Mouse (Mus musculus) liver, adult 2 months (tissue): ENCODE data around the gene Slc35b2. TPM values are rescaled to one million over a fixed set of nuclear protein-coding genes. Genes with fewer than 3 reads are reported as not detected.

Experiments used
- DNase-seq: peaks from one replicate; pipeline ENCODE4 v3.0.0-alpha.2; 2011; ENCODE audit warnings: low read depth, low spot score; ENCODE audit errors: extremely low read depth
- H3K27ac ChIP-seq: fragments of 200-500 bp; replicated peaks from 2 replicates; pipeline ENCODE4 v1.5.1; 2012; ENCODE audit warnings: low read depth, mild to moderate bottlenecking, control low read depth, inconsistent platforms, low read length; ENCODE audit not compliant: insufficient read depth
- H3K27me3 ChIP-seq: fragments of 200-500 bp; 2 replicates; pipeline ENCODE4 v1.6.1; 2012; ENCODE audit warnings: mild to moderate bottlenecking, moderate library complexity, low read length, inconsistent platforms; ENCODE audit not compliant: control insufficient read depth, insufficient read depth
- H3K36me3 ChIP-seq: fragments of 200-500 bp; 2 replicates; pipeline ENCODE4 v1.6.1; 2012; ENCODE audit warnings: low read length, inconsistent platforms; ENCODE audit not compliant: control insufficient read depth, insufficient read depth
- H3K4me1 ChIP-seq: fragments of 200-500 bp; 2 replicates; pipeline ENCODE4 v1.6.1; 2011; ENCODE audit warnings: low read length; ENCODE audit not compliant: control insufficient read depth, insufficient read depth
- H3K4me3 ChIP-seq: fragments of 200-500 bp; 2 replicates; pipeline ENCODE4 v1.5.1; 2011; ENCODE audit warnings: low read depth, mild to moderate bottlenecking, control low read depth, low read length, moderate library complexity; ENCODE audit not compliant: insufficient read depth
- H3K79me2 ChIP-seq: fragments of 200-500 bp; 2 replicates; pipeline ENCODE4 v1.6.1; 2012; ENCODE audit warnings: inconsistent platforms, mild to moderate bottlenecking, low read length, moderate library complexity; ENCODE audit not compliant: control insufficient read depth, insufficient read depth
- H3K9ac ChIP-seq: fragments of 200-500 bp; 2 replicates; pipeline ENCODE4 v1.6.1; 2012; ENCODE audit warnings: low read depth, mild to moderate bottlenecking, control low read depth, inconsistent platforms, low read length
- CTCF ChIP-seq: fragments of 200-500 bp; IDR thresholded peaks from 2 replicates; pipeline ENCODE4 v1.5.1; 2011; ENCODE audit warnings: low read depth, low read length, control low read depth
- POLR2A ChIP-seq: fragments of 200-500 bp; IDR thresholded peaks from 2 replicates; pipeline ENCODE4 v1.6.1; 2011; ENCODE audit warnings: low read length, control low read depth; ENCODE audit not compliant: insufficient read depth; ENCODE audit errors: extremely low read depth
- WGBS: fragments of 180-500 bp; shearing (Covaris S2); methylation state at CpG from one replicate; pipeline ENCODE4 v1.1.7; 2018; 5-methylcytosine and 5-hydroxymethylcytosine counted together
- polyA plus RNA-seq: library from polyadenylated mRNA; depleted of rRNA; stranded (reverse); fragments of >200 nt; gene quantifications from 2 replicates; pipeline ENCODE4 v1.2.3, GENCODE M21; 2012
- total RNA-seq: library from RNA; depleted of rRNA; stranded (reverse); fragments of >200 nt; gene quantifications from 2 replicates; pipeline ENCODE4 v1.2.3, GENCODE M21; 2014

Gene Slc35b2
- total and polyA plus RNA-seq, 2 experiments, result 45.9 to 69.7 TPM

DNA sequence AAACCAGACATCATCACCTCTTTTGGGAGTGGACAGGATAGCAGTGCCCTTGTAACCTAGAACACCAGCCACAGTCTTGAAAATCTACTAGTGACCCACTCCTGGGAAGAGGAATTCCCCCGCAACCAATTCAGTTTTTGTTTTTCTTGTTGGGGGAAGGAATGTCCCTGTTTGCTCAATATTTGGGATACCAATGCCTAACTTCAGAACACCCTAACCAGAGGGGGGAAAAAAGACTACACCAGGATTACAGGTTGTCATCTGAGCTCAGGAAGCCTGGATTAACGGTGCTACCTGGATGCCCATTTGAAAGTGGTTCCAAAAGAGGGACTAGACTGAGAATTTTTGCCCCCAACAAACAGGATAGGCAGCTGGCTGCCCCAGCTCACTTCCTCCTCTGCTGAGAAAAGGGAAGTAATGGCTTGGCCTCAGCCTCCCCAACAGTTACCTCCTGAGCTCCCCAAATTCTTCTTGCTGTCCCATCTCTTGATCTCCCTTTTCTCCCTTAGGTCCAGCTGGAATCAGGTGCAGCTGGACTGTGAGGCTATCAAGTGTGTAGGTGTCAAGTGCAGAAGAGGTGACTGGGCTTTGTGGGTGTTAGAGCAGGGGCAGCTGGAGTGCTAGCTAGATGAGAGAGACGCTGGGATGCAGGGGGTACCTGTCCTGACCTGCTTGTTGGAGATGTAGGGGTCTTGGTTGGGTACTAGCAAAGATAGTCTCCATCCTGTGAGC, 7.0 kb upstream of the Slc35b2 start:
- peak overlapping the region; percentile 71 for H3K4me3 ChIP-seq
- H3K9ac ChIP-seq, result peak overlapping the region; percentile 31; the same call in 1 of the 2 replicates
- H3K27me3 ChIP-seq, result no peaks in the 10 kb centered on the region
- no peaks in the 10 kb centered on the region for H3K36me3 ChIP-seq
- TF ChIP-seq POLR2A (no peak), CTCF (no peak)
- WGBS, result 62% methylated on average over 3 of the region's 3 CpGs
- peak overlapping the region; percentile 10; the same call in 1 of the 2 replicates for H3K27ac ChIP-seq
- DNase-seq, result no peak
- no peaks in the 10 kb centered on the region for H3K4me1 ChIP-seq
- H3K79me2 ChIP-seq, result no peaks in the 10 kb centered on the region

DNA sequence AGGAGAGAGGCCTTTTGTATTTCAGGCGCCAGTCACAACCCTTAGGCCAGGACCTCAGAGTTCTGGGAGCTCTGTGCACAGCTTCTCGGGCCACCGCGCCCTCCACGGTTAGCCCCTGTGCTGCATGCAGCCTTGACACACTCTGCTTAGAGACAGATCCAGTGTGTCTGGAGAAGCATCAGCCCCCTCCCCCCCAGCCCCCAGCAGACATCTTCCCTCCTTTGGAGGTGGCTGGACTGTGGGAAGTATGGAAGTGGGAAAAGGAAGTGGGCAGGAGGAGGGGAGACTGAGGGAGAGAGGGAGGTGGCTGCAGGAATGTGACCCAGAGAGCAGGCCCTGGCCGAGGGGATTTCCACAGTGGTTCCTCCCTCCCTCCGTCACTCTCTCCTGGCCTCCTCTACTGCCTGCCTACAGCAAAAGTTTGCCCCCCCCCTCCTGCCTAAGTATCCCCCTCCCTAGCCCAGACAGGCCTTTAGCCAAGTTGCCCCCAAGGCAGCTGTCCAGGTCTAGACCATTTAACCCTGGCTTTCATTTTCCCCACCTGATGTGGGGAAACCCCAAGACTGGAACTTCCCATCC, 6.3 kb upstream of the Slc35b2 start:
- H3K79me2 ChIP-seq, result no peaks in the 10 kb centered on the region
- no peak for DNase-seq

GRCm38 (mm10) chr17:45557998-45558862, 5.4 kb upstream of the Slc35b2 start:
- DNase-seq, result no peak
- H3K27ac ChIP-seq, result no peak overlapping the region
- H3K79me2 ChIP-seq, result no peaks in the 10 kb centered on the region
- H3K36me3 ChIP-seq, result no peaks in the 10 kb centered on the region
- TF ChIP-seq POLR2A (no peak), CTCF (no peak)
- WGBS, result 73% methylated on average over 16 of the region's 16 CpGs
- no peaks in the 10 kb centered on the region for H3K4me1 ChIP-seq
- peak overlapping the region; percentile 10; the same call in 1 of the 2 replicates for H3K9ac ChIP-seq
- H3K27me3 ChIP-seq, result no peaks in the 10 kb centered on the region
- no peak overlapping the region for H3K4me3 ChIP-seq

More for the DNA sequence above, 6.3 kb upstream of the Slc35b2 start:
- 75% methylated on average over 7 of the region's 7 CpGs for WGBS
- Histone ChIP-seq H3K4me3 (peak overlapping the region; percentile 28), H3K27ac (peak overlapping the region; percentile 10; the same call in 1 of the 2 replicates), H3K27me3 (no peaks in the 10 kb centered on the region), H3K36me3 (no peaks in the 10 kb centered on the region), H3K9ac (peak overlapping the region; percentile 31), H3K4me1 (no peaks in the 10 kb centered on the region)
- TF ChIP-seq POLR2A, result no peak
- no peak for TF ChIP-seq CTCF

DNA sequence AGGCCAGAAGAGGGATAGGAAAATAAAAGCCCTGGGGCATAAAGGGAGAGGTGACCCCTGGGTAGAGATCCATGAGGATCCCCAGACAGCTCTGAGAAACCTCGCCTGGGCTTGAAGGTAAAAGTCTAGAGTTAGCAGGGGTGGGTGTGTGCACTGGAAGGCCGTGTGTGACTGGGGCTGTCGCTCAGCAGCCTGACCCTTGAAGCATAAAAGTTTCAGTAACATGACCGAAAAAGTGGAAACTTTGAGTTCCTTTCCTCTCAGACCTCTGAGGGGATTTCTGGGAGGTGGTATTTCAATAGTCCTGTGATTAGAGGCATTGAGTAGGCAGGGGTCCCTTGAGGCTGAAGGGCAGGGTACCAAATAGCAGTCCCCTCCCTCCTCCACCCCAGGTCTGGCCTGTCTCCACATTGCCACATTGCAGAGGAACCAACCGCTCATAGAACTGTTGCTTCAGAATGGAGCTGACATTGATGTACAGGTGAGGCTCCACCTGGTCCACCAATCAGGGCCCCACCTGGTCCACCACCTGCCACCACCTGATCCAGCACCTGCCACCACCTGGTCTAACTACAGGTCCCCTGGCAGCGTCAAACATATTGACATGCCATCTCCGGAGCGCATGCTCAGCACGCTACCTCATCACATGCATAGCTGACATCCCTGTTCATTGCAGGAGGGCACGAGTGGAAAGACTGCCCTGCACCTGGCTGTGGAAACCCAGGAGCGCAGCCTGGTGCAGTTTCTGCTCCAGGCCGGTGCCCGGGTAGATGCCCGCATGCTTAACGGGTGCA, 3.7 kb upstream of the Slc35b2 start:
- Histone ChIP-seq H3K27ac (no peak overlapping the region), H3K79me2 (peaks cover 5% of the 10 kb centered on the region), H3K27me3 (no peaks in the 10 kb centered on the region), H3K4me3 (no peak overlapping the region), H3K4me1 (0 out of 2 replicates have a peak, but pooled peaks cover 2% of the 10 kb centered on the region), H3K9ac (no peak overlapping the region), H3K36me3 (no peaks in the 10 kb centered on the region)
- WGBS, result 93% methylated on average over 15 of the region's 15 CpGs
- no peak for DNase-seq
- TF ChIP-seq CTCF, result no peak

DNA sequence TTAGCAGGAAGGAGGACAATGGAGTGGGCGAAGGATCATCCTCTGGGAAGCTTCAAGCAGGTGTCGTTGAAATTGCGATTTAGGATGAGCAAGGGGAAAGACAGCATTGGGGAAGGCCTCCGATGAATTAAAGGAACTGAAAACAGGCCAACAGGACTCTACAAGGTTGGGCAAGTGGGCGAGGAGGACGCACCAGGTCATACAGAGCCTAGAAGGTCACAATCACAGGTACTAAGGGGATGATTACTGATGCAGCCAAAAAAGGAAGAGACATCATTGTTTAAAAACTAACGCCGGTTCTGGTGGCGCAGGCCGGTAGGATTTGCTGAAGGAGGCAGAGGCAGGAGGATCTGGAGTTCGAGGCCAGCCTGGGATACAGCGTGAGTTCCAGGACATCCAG, 458 bp upstream of the Slc35b2 start:
- no peak for DNase-seq
- WGBS, result 72% methylated on average over 12 of the region's 12 CpGs
- Histone ChIP-seq H3K9ac (no peak overlapping the region), H3K36me3 (peaks cover 13% of the 10 kb centered on the region), H3K4me1 (peaks cover 11% of the 10 kb centered on the region), H3K27me3 (no peaks in the 10 kb centered on the region), H3K79me2 (peaks cover 5% of the 10 kb centered on the region), H3K27ac (no peak overlapping the region), H3K4me3 (no peak overlapping the region)
- TF ChIP-seq POLR2A, result no peak
